Mouse (Mus musculus): Measurements from ENCODE around the gene Alg11.

The Alg11 gene

GRCm38 (mm10) chr8:22060446-22060889 is at the start of gene Alg11:
TSS of gene Alg11 (plus strand) at chr8:22060721.
- DNase-seq (ENCODE audit: low spot score), result peak; percentile 99

DNA sequence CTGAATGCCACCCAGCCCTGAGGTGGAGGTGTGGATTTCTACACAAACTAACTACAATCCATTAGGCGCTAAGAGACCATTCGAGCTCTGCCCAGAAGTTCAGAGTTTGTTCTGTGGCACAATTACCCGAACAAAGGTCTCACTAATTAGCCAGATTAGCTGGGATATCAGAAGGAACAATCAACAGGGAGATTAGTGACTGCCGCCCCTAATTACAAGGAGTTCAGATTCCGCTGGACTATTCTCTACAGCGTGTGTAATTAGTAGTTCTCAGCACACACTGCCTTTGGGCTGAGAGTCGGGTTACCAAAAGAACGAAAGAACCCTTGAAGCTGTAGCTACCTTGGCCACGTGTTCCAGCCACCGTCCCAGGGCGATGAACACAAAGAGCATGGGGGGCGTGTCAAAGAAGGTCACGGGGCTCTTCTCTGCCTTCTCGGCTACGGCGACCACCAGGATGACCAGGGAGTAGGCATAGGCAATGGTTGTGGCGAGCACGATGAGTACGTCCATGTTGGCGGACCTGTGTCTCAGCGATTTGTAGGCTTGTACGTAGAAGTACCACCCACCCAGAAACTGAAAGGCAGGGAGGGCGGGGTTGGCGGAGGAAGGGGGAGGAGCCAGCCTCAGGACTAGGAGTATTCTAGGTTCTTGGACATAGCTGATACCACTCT is 47.4 kb upstream of the Alg11 start:
- peak; percentile 15 for DNase-seq (ENCODE audit: low spot score)

- no peak for DNase-seq (ENCODE audit: low spot score)
These were observed 42.8 kb upstream of the Alg11 start for GRCm38 (mm10) chr8:22017731-22018130.

GRCm38 (mm10) chr8:22019498-22019897 is 41.0 kb upstream of the Alg11 start:
- DNase-seq (ENCODE audit: low spot score), result no peak

GRCm38 (mm10) chr8:22022244-22022643 is 38.3 kb upstream of the Alg11 start:
- peak; percentile 17 for DNase-seq (ENCODE audit: low spot score)

GRCm38 (mm10) chr8:22025241-22025640 is 35.3 kb upstream of the Alg11 start:
- DNase-seq (ENCODE audit: low spot score), result no peak

DNA sequence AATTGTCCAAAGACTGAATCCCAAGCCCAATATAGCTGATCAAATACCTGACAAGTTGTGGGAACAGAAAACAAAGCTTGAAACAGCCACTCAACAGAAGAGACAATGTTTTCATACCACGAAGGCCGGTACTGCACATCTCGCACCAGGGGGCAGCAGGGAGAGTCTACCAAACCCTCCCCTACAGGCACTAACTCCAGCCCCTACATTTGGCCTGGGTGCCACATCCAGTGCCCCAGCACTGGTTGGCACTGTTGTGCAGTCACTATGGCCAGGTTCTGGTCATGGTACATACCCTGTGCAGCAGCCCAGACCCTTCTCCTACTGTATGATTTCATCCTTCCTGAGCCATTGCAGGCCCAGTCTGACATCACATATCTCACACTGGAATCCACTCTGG is 31.5 kb upstream of the Alg11 start:
- DNase-seq (ENCODE audit: low spot score), result no peak

DNA sequence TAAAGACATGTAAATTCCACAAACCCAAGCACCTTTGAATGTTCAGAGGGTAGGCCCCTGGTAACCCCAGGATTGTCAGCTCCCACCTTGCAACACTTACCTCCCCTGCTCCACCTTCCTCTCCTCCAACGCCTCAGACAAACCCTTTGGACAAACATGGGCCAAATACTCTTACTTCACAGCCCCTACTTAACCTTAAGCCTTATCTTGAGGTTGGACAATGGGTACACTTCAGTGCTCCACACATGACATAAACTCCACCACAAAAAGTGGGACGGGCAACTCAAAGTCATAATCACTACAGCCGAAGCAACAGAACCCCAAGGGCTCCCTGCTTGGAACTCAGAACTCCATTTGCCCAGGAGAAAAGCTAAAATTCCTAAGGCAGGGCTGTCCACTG is 29.5 kb upstream of the Alg11 start:
- DNase-seq (ENCODE audit: low spot score), result no peak

DNA sequence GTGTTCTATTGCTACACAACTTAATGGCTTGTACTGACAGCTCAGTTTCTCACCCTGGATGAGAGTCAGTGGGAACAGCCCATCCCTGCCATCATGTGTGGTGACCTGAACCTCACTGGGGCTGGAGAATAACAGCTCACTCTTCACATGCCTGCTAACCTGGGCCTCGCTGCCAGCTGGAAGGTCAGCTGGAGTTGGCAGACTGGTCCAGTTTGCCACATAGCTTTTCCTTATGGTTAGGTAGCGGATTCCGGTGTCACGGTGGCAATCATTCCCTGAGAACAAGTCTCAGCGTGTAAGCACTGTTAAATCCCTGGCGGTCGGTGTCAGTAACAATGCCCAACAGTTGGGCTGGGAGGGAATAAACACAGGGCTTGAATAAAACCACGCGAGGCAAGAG is 24.4 kb upstream of the Alg11 start:
- no peak for DNase-seq (ENCODE audit: low spot score)

GRCm38 (mm10) chr8:22037022-22037421 is 23.5 kb upstream of the Alg11 start:
- DNase-seq (ENCODE audit: low spot score), result no peak

DNA sequence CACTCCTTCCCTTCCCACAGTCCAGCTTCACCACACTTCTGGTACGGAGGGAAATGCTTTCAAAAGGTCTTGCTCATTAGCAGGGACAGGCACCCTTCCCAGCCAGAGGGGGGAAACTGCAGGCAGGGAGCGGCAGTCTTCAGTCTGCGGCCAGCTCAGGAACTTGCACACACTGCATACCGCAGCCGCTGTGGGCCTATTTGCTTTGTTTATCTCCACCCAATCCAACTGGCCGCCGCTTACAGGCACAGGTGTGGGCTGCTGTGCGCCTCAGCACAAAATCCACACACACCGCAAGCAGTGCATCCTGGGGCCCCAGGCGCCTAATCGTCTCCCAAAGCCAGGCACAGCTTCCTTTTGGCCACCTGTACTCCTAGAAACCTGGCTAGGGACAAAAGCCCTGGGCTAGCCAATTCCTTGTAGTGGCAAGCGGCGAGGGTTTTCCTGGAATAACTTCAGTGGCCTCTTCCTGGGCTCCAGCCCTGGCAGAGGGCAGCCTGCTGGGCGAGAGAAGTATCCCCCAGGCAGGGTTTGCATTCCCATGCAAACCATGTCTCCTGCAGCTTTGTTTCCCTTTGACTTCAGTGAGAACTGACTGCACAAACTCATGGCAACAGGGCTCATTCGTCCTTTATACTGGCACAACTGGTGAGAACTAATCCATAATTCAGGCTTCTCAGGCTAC is 20.9 kb upstream of the Alg11 start:
- DNase-seq (ENCODE audit: low spot score), result no peak

DNA sequence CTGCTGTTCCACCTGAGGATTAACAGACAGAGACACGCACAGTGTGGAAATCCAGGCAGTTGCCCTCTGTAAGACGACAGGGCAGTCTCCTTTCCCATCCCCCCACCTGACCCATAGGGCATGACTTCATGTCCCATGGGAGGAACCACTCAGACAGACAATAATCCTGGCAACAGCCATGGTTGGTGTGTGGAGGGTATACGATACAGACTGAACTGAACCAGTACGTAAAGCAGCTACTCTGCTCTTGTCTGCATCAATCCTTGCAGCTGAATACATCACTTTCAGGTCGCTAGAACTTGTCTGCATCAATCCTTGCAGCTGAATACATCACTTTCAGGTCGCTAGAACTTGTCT is 20.4 kb upstream of the Alg11 start:
- peak; percentile 16 for DNase-seq (ENCODE audit: low spot score)

- DNase-seq (ENCODE audit: low spot score), result no peak
These were observed 18.0 kb upstream of the Alg11 start for GRCm38 (mm10) chr8:22042515-22042914.

DNA sequence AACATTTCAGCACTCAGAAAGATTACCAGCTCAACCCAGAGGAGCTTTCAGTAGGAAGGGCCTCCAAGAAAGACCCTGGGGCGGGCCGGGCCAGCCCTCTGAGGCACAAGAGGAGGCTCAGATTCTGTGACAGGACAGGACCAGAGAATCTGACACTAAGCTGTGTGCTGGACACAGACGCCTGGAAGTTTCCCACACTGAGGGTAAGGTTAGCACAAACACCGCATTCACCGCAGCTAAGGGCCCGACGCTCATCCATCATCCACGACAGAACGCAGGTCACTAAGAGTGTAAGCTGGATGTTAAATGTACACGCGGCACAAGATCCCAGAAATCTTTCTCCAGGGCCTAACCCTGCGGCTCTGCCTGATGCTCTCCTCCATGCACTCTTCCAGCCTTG is 16.8 kb upstream of the Alg11 start:
- DNase-seq (ENCODE audit: low spot score), result peak; percentile 44

- DNase-seq (ENCODE audit: low spot score), result peak; percentile 73
These were observed 12.6 kb upstream of the Alg11 start for GRCm38 (mm10) chr8:22047699-22048464.

GRCm38 (mm10) chr8:22054674-22055491 is 5.6 kb upstream of the Alg11 start:
- no peak for DNase-seq (ENCODE audit: low spot score)

GRCm38 (mm10) chr8:22055492-22055877 is 5.0 kb upstream of the Alg11 start:
- DNase-seq (ENCODE audit: low spot score), result no peak

GRCm38 (mm10) chr8:22056850-22057249 is 3.7 kb upstream of the Alg11 start:
- no peak for DNase-seq (ENCODE audit: low spot score)

DNA sequence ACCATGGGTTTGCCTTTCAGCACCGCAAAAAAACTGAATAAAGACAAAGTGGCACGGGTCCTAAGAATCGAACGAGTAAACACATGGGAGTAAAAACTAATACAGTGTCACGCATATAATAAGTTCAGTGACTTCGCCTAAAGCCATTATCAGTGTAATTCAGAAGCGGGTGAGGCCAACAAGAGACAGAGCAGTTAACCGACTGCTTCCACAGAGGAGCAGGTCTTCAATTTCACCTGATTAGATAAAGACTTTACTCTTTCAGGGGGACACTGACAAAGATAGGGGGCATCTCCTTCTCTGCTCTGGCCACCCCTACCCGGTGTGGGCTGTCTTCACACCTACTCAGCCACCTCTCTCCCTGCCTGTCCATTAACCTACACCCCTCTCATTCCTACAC is 2.2 kb upstream of the Alg11 start:
- no peak for DNase-seq (ENCODE audit: low spot score)

DNA sequence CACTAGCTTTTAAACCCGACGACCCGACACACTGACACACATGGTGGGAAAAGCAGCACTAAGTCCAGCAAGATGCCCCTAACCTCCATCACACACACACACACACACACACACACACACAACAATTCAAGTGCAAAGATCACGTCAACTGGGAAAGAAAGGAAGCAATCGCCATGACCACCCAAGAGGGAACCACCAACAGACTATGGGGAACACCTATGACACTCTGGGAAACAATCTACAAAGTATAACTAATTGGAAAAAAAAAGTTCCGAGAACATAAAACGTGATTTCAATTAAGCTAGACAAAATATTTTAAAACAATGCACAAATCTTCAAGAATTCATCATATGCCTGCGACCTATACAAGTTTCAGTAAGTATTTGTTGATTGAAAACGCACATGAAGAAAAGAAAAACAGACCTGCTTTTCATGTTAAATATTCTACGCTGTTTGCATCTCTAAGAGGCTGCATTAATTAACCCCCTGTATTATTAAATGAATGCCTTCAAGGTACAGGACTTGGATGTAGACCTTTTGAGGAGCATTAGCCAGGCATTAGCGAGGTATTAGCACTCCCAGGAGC is 1.3 kb upstream of the Alg11 start:
- DNase-seq (ENCODE audit: low spot score), result peak; percentile 23

DNA sequence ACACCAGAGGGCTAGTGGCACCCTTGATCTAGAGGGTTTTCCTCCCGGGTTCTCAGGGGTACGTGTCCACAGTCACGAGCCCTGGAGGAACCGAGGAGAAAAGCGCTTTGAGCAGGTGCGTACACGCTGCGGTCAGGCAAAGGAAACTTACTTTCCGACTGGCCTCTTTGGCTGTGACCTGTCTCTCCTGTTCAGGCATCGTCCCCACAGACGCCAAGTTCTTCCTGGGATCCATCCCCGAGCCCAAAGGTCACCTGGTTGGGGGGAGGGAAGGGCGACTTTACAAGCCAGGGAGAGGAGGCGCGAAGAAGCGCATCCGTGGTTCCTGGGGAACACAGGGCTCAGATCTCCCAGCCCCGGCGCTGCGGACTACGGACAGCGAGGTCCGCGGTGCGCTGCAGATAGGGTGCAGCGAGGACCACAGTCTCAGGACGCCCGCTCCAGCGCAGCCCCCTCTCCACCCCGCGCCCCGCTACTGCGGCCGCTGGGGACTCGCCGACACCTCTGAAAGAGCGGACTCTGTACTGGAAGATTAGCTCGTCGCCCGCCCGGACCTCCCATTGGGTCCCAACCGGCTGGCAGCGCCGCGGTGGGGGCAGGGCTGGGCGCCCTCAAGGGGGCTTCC is 588 bp upstream of the Alg11 start, which contains the start of gene Atp7b:
Atp7b (minus strand) TSS at position 485 of the 625 bp plus-strand sequence.
- DNase-seq (ENCODE audit: low spot score), result no peak
